ENCODE assay signal across 8 mouse cellular contexts in genomic region chr16:11697710-11698357, GRCm38 (mm10).
DNase-seq lines count a peak whose midpoint lies in the region; ATAC-seq and TF ChIP-seq lines count a peak whose summit lies in the region.

No protein-coding gene starts in this region.

- H3K4me2 ChIP-seq in stomach, postnatal 0 days (replicated peaks; ENCODE audit: low read depth): no peak overlapping the region

- no peaks in the 10 kb centered on the region for H3K36me3 ChIP-seq in midbrain, embryonic 10.5 days
- H3K36me3 ChIP-seq in stomach, postnatal 0 days (ENCODE audit: control insufficient read depth, insufficient read depth, low read length): no peaks in the 10 kb centered on the region

- peak; percentile 82 for TF ChIP-seq CTCF in stomach, postnatal 0 days (IDR thresholded peaks at IDR 0.05; ENCODE audit: low read depth)

- H3K4me3 ChIP-seq in midbrain, embryonic 10.5 days: no peak overlapping the region
- no peak overlapping the region for H3K4me3 ChIP-seq in stomach, postnatal 0 days (ENCODE audit: low read depth, low read length)

- no peaks in the 10 kb centered on the region for H3K4me1 ChIP-seq in midbrain, embryonic 10.5 days
- H3K4me1 ChIP-seq in stomach, postnatal 0 days (replicated peaks; ENCODE audit: control insufficient read depth, insufficient read depth): no peaks in the 10 kb centered on the region

- 0 out of 2 replicates have a peak, but pooled peaks have one; percentile 56 for ATAC-seq in stomach, postnatal 0 days (ENCODE audit: low FRiP score, low TSS enrichment)

- no peaks in the 10 kb centered on the region for H3K9me3 ChIP-seq in midbrain, embryonic 10.5 days (replicated peaks)
- H3K9me3 ChIP-seq in stomach, postnatal 0 days (ENCODE audit: control insufficient read depth, low read length): no peaks in the 10 kb centered on the region

- H3K27ac ChIP-seq in midbrain, embryonic 10.5 days (replicated peaks): no peak overlapping the region
- no peak overlapping the region for H3K27ac ChIP-seq in stomach, postnatal 0 days (replicated peaks)

- 78% methylated on average over 8 of the region's 8 CpGs for WGBS in midbrain, embryonic 10.5 days
- WGBS in stomach, postnatal 0 days: 64% methylated on average over 8 of the region's 8 CpGs

- no peak for TF ChIP-seq EP300 in stomach, postnatal 0 days (optimal IDR thresholded peaks at IDR 0.05)

- H3K9ac ChIP-seq in stomach, postnatal 0 days (ENCODE audit: low read length): no peak overlapping the region

- peak; percentile 62 for DNase-seq in ovary, postnatal 36 days (ENCODE audit: low spot score)
- DNase-seq in ovary, postnatal 10 days (ENCODE audit: low spot score): no peak
- DNase-seq in cerebellum, adult 8-10 months: peak; percentile 36
- DNase-seq in forelimb bud, embryonic 11.5 days (ENCODE audit: low read depth, low spot score): peak; percentile 27
- peak; percentile 41 for DNase-seq in layer of hippocampus, adult 9-11 months
- DNase-seq in midbrain, embryonic 10.5 days (ENCODE audit: low spot score): peak; percentile 33
- peak; percentile 27 for DNase-seq in stomach, postnatal 0 days (ENCODE audit: low spot score)
- no peak for DNase-seq in spleen, adult 18-20 months

- no peaks in the 10 kb centered on the region for H3K27me3 ChIP-seq in midbrain, embryonic 10.5 days (ENCODE audit: low read depth, poor library complexity, severe bottlenecking)
- no peaks in the 10 kb centered on the region for H3K27me3 ChIP-seq in stomach, postnatal 0 days (ENCODE audit: control insufficient read depth, insufficient read depth, low read length)

Comparison
In these comparisons a context has a peak if more than half of its experiments do, and no peak if none do; other contexts are left out.
1. DNase-seq: peak in ovary, postnatal 36 days (single experiment), cerebellum, adult 8-10 months (single experiment), forelimb bud, embryonic 11.5 days (single experiment), layer of hippocampus, adult 9-11 months (single experiment), midbrain, embryonic 10.5 days (single experiment) and stomach, postnatal 0 days (single experiment); none in ovary, postnatal 10 days (single experiment) and spleen, adult 18-20 months (0 of 2).